Mouse (Mus musculus) heart, adult 18-20 months (tissue): ENCODE results near the gene Stard3. TPM values are rescaled to one million over a fixed set of nuclear protein-coding genes. Genes with fewer than 3 reads are reported as not detected.

Experiments
- DNase-seq, 2 experiments: peaks; one replicate each; pipeline ENCODE4 v3.0.0; 2021 to 2022; ENCODE audit warnings: mixed read lengths in 1 of 2
- long read RNA-seq, 2 experiments: library from polyadenylated mRNA; stranded (forward); transcript quantifications; one replicate each; pipeline ENCODE4 v2.0.0; 2021
- total RNA-seq, 2 experiments: library from RNA; stranded (reverse); gene quantifications; 2 replicates each; pipeline ENCODE4 v1.2.3; 2021

Stard3 gene
- 10 to 100 TPM; 15.8 to 20.6 TPM for total RNA-seq
- long read RNA-seq, experiment 1, transcript Stard3-201 (15 exons, 2,070 nt), result major isoform, 17 of 27 reads
- long read RNA-seq, experiment 1, partial matches to known transcripts, result 5 of 27 reads
- long read RNA-seq, experiment 1, other reads (novel, unspliced or antisense), result 5 of 27 reads
- long read RNA-seq, experiment 2, transcript Stard3-201 (15 exons, 2,070 nt), result major isoform, 9 of 19 reads
- long read RNA-seq, experiment 2, partial matches to known transcripts, result 9 of 19 reads
- long read RNA-seq, experiment 2, other reads (novel, unspliced or antisense), result 1 of 19 reads

DNA sequence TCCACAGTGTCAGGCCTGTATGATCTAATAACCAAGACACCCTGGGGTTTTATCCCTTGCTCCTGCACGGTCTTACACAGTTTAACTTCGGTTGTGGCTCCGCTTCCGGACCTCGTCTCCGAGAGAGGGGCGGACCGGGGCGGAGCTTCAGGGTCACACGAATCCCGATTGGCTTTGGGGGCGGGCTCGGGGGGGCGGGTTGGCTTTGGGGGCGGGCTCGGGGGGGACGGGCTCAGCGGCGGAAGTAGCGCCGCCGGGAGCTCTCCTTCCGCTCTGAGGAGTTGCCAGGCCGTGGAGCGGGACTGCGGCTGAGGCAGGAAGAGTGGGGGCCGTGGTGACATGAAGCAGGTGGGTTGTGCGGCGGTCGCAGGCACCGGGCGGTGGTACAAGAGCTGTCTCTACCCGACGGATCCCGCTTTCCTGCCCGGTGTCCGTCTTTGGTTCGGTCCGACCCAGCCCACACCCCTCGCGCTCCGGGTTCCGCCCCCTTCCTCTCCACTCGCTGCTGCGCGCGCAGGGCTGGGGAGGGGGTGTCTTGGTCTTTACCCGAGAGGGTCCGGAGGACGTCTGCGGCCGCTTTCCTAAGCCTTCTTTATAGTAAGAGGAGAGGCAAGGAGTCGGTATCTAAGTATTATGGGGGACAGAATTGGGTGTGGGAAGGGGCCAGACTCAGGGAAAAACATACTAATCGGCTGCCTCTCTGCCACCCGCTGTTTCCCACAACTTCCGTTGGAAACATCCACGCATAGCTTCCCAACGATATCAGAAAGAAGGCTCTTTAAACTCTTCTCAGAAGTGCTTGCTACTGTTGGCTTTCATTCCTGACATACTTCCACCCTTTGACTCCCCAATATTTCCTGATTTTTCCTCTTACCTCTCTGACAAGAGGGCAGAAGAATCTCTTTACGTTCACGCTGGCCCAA lies at the start of gene Stard3:
Stard3 (plus strand) TSS at position 208 of the 923 bp plus-strand sequence.
- peak; percentile 94 for DNase-seq

DNA sequence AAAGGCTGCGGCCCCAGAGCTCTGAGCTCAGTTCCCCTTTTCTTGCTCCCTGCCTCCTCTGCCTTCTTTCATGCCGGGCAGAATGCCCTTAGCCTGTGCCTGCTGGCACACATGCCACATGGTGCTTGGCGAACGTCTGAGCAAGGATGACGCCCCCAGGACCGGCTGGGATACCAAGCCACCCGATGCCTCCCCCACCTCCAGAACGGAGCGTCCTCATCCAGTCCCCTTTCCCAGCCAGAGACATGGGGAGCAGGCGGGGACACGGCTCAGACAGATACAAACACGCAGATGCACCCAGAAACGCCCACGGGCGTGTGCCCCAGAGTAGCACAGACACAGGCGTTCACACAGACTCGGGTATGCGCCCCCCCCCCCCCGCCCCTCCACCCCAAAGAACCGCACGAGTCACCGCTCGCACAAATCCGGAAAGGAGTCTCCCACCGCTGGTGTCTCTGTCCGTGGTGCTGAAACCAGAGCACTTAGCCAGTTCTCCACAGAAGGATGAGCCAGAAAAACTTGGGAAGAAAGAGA lies 44.3 kb upstream of the Stard3 start:
- peak in 1 of 2 experiments; percentile 80 for DNase-seq

DNA sequence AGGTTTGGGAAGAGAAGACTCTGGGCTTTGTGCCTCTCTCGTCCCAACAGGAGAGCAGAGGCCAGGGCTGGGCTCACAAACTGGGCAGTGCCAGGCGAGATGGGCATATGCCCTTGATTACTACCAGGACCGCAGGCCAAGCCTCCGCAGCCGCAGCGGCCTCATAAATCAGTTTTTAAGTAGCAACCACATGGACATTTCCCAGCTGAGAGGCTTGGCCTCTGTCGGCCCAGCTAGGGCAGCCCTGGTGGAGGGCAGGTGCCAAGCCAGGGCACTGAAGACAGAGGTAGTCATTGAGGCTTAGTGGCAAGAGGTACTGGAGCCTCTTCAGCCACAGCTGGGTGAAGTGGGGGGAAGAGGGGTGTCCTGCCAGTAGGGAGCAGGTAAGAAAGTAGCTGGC lies 40.7 kb upstream of the Stard3 start:
- DNase-seq, result no peak

DNA sequence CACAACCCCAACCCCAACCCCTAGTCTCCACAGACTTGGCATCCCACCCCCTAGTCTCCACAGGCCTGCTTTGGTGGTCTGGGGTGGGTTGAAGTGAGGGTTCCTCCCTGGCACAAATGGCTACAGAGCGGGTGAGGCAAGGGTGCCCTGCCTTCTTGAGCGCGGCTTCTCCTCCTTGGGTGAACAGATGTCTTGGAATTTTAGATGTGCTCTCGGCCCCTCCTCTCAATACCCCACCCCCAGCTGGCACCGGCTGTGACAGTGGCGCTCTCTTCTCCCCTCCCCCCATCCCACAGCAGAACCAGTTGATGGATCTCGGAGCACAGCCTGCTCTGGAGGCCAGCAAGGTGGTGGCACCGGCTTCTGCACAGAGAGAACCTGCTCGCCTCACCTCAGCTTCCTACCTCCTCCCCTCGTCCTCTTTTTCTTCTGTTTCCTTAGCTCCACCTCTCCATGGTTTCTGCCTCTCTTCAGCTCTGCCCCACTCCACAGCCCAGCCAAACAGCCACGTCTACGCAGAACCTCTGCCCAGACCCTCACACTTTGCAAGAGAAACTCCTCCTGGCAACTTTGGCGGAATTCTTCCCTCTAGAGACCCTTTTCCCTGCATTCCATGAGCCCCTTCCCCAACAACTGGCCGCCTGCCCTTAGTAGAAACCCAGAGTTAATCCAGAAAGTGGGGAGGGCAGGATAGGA lies 39.6 kb upstream of the Stard3 start:
- DNase-seq, result no peak

- DNase-seq, result no peak
Observed at GRCm38 (mm10) chr11:98319120-98319519, 39.0 kb upstream of the Stard3 start.

- DNase-seq, result no peak
Observed at GRCm38 (mm10) chr11:98319544-98319943, 38.6 kb upstream of the Stard3 start.

DNA sequence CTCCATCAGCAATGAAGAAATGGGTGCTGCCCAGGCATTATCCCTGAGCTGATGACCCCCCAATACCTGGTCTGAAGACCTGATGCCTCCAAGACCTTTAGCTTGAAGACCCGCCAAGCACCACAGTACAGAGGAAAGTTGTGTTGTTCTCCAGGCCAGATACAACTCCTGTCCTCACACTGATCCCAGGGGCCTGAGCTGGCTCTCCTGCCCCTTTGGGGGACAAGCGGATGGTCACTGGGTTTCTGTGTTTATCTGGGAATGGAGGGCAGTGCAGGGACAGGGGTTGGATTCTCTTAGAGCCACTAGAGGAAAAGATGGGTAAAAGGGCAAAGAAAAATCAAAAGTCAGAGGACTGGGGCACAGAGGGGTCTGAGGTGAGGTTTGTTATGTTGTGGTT lies 38.2 kb upstream of the Stard3 start:
- DNase-seq, result no peak

GRCm38 (mm10) chr11:98320381-98320780 lies 37.8 kb upstream of the Stard3 start:
- DNase-seq, result no peak

GRCm38 (mm10) chr11:98320806-98321676 lies 37.1 kb upstream of the Stard3 start:
- no peak for DNase-seq

- no peak for DNase-seq
Observed at GRCm38 (mm10) chr11:98321677-98322003, 36.5 kb upstream of the Stard3 start.

DNA sequence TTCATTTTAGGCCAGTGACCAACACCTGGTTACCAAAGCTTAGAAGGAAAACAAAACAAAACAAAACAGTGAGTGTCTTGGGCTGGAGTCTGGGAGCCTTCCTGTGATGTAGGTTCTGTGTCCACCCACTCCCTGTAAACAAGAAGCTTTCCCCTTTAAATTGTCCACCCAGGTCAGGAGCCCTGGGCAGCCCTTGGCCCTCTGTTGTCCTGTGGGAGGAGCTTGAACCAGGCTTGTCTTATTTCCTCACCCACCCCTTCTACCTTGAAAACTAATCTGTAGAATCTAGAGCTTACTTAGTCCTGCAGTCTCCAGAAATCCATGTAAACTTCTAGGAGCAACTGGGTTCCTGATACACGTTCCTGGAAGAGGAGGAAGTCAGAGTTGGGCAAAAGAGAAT lies 36.0 kb upstream of the Stard3 start:
- no peak for DNase-seq

DNA sequence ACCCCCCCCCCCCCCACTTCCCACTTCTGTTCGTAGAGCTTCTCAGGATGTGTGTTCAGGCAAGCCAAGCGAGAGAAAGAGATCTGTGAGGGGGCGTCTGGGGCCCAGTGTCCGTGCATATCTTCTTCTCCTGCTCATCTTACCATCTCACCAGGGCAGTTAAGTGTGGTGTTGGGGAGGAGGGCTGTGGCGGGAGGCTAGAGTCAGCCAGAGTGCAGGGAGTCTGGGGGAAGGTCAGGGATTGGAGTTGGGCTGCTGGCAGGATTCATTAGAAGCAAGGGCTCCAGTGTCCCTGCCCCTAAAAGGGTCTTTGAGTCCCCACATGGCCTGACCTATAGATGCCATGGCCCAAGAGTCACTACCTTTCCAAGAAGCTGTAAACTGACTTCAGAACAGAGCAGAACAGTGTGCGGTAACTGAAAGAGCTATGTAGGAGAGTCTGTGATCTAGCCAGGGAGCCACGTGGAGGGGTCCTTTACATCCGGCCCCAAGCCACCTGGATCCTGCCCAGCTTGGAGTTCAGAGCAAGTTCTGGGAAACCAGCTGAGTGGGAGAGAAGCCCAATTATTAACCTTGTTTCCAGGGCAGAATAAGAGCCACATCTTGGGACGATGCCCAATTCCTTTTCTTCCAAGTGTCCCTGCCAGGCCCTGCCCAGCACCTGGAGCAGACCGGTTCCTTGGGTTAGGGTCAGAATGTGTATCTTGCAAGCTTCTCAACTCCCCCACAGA lies 34.9 kb upstream of the Stard3 start:
- DNase-seq, result no peak

- peak in 1 of 2 experiments; percentile 47 for DNase-seq
Observed at GRCm38 (mm10) chr11:98323933-98324332, 34.2 kb upstream of the Stard3 start.

DNA sequence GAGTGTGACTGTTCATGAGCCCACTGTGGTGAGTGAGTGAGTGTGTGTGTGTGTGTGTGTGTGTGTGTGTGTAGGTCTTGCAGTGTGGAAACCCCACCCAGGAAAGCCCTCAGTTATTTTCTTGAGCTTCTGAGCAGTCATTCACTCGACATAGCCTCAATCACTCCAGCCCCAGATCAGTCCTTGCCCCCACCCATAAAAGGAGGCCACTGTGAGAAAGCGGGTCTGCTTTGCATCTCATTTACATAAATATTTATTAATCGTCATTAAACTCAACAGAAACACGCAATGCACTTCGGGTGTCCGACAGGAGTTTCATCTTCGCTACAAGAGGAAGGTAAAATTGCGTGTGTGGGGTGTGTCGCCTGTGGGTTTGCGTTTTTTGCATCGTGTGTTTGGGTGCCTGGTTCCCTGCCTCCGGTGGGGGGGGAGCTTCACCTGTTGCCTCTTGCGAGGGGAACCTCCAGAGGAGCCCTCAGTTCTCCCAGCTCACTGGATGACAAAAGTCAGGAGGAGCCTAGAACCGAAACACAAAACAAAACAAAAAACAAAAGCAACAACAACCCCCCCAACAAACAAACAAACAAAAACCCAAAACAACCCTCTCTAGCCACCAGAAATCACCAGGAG lies 32.9 kb upstream of the Stard3 start:
- no peak for DNase-seq

DNA sequence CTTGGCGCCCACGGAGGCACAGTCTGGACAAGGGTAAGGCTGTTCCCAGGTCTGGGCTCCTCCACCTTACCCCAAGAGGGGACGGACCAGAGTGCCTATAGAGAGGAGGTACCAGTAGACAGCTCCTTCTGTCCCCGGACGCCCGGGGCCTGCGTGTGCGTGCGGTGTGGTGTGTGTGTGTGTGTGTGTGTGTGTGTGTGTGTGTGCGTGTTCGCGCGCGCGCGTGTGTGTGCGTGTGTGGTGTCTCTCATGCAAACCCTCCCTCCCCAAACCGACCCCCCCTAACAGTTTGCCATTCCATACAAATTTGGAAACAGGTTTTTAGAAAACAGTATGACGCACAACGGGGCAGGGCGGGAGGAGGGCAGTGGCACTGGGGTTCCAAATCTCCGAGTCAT lies 32.3 kb upstream of the Stard3 start:
- no peak for DNase-seq

- no peak for DNase-seq
Observed at GRCm38 (mm10) chr11:98326741-98327135, 31.4 kb upstream of the Stard3 start.

GRCm38 (mm10) chr11:98327136-98328030 lies 30.8 kb upstream of the Stard3 start:
- DNase-seq, result peak in 1 of 2 experiments; percentile 29

- no peak for DNase-seq
Observed at GRCm38 (mm10) chr11:98328031-98328370, 30.2 kb upstream of the Stard3 start.

GRCm38 (mm10) chr11:98328371-98329069 lies 29.6 kb upstream of the Stard3 start:
- no peak for DNase-seq
